Mouse (Mus musculus) urinary bladder, postnatal 10 days (tissue): ENCODE data around the gene Ccnjl.

Experiments
- DNase-seq: peaks from one replicate; pipeline ENCODE4 v3.0.0; 2022; ENCODE audit warnings: low spot score

Gene Ccnjl

GRCm38 (mm10) chr11:43520521-43520920 lies 8.1 kb upstream of the Ccnjl start:
- DNase-seq, result no peak

GRCm38 (mm10) chr11:43528078-43528682 lies 404 bp upstream of the Ccnjl start:
- DNase-seq, result no peak

GRCm38 (mm10) chr11:43530043-43530442 lies 1.5 kb downstream of the Ccnjl start:
- no peak for DNase-seq

GRCm38 (mm10) chr11:43531619-43532018 lies 3.0 kb downstream of the Ccnjl start:
- no peak for DNase-seq

- no peak for DNase-seq
Observed at GRCm38 (mm10) chr11:43537074-43537473, 8.5 kb downstream of the Ccnjl start.

- DNase-seq, result no peak
Observed at GRCm38 (mm10) chr11:43539863-43540262, 11.3 kb downstream of the Ccnjl start.

- DNase-seq, result no peak
Observed at GRCm38 (mm10) chr11:43543711-43544466, 15.3 kb downstream of the Ccnjl start.

GRCm38 (mm10) chr11:43544819-43545218 lies 16.2 kb downstream of the Ccnjl start:
- no peak for DNase-seq

- no peak for DNase-seq
Observed at GRCm38 (mm10) chr11:43545873-43546475, 17.4 kb downstream of the Ccnjl start.

- DNase-seq, result no peak
Observed at GRCm38 (mm10) chr11:43546678-43547077, 18.1 kb downstream of the Ccnjl start.

GRCm38 (mm10) chr11:43548148-43548547 lies 19.6 kb downstream of the Ccnjl start:
- DNase-seq, result no peak

- no peak for DNase-seq
Observed at GRCm38 (mm10) chr11:43548657-43549435, 20.3 kb downstream of the Ccnjl start.

GRCm38 (mm10) chr11:43549701-43550100 lies 21.1 kb downstream of the Ccnjl start:
- DNase-seq, result no peak

GRCm38 (mm10) chr11:43551756-43552155 lies 23.2 kb downstream of the Ccnjl start:
- no peak for DNase-seq

GRCm38 (mm10) chr11:43552675-43553074 lies 24.1 kb downstream of the Ccnjl start:
- DNase-seq, result no peak

- no peak for DNase-seq
Observed at GRCm38 (mm10) chr11:43556538-43556937, 28.0 kb downstream of the Ccnjl start.

- DNase-seq, result no peak
Observed at GRCm38 (mm10) chr11:43559515-43560292, 31.1 kb downstream of the Ccnjl start.

GRCm38 (mm10) chr11:43563654-43564244 lies 35.2 kb downstream of the Ccnjl start:
- no peak for DNase-seq

- DNase-seq, result no peak
Observed at GRCm38 (mm10) chr11:43565414-43565813, 36.8 kb downstream of the Ccnjl start.

GRCm38 (mm10) chr11:43565852-43566251 lies 37.3 kb downstream of the Ccnjl start:
- DNase-seq, result no peak

GRCm38 (mm10) chr11:43566696-43567095 lies 38.1 kb downstream of the Ccnjl start:
- DNase-seq, result no peak
